Mouse (Mus musculus): Measurements from ENCODE around the gene Olfr315. TPM values are rescaled to one million over a fixed set of nuclear protein-coding genes. Genes with fewer than 3 reads are reported as not detected.
"Not testable (repeated sequence)": the region's sequence is repeated elsewhere in the genome, so short reads cannot be mapped to it uniquely, and the experiment has no call there.

Gene Olfr315
- total RNA-seq, 1 experiment from 2014 or later: not detected

- ATAC-seq (replicated peaks in 1 of 2; ENCODE audit: insufficient read depth in 1 of 2, low FRiP score in 2 of 2, low TSS enrichment in 1 of 2, low read depth in 1 of 2, poor library complexity in 2 of 2, severe bottlenecking in 2 of 2): no peak
These were observed 30.9 kb downstream of the Olfr315 start for GRCm38 (mm10) chr11:58803871-58804270.

GRCm38 (mm10) chr11:58804393-58804792 lies 31.4 kb downstream of the Olfr315 start:
- no peak for ATAC-seq (replicated peaks in 1 of 2; ENCODE audit: insufficient read depth in 1 of 2, low FRiP score in 2 of 2, low TSS enrichment in 1 of 2, low read depth in 1 of 2, poor library complexity in 2 of 2, severe bottlenecking in 2 of 2)

- ATAC-seq (replicated peaks in 1 of 2; ENCODE audit: insufficient read depth in 1 of 2, low FRiP score in 2 of 2, low TSS enrichment in 1 of 2, low read depth in 1 of 2, poor library complexity in 2 of 2, severe bottlenecking in 2 of 2): no peak
These were observed 39.0 kb downstream of the Olfr315 start for GRCm38 (mm10) chr11:58812001-58812400.

GRCm38 (mm10) chr11:58814700-58815099 lies 41.7 kb downstream of the Olfr315 start, which contains the start of gene Olfr313:
Gene Olfr313 (plus strand): TSS chr11:58815000.
- not testable (repeated sequence) for ATAC-seq (replicated peaks in 1 of 2; ENCODE audit: insufficient read depth in 1 of 2, low FRiP score in 2 of 2, low TSS enrichment in 1 of 2, low read depth in 1 of 2, poor library complexity in 2 of 2, severe bottlenecking in 2 of 2)

GRCm38 (mm10) chr11:58815676-58816075 lies 42.7 kb downstream of the Olfr315 start:
- no peak for ATAC-seq (replicated peaks in 1 of 2; ENCODE audit: insufficient read depth in 1 of 2, low FRiP score in 2 of 2, low TSS enrichment in 1 of 2, low read depth in 1 of 2, poor library complexity in 2 of 2, severe bottlenecking in 2 of 2)

- not testable (repeated sequence) for ATAC-seq (replicated peaks in 1 of 2; ENCODE audit: insufficient read depth in 1 of 2, low FRiP score in 2 of 2, low TSS enrichment in 1 of 2, low read depth in 1 of 2, poor library complexity in 2 of 2, severe bottlenecking in 2 of 2)
These were observed 55.9 kb downstream of the Olfr315 start, which contains the start of gene Olfr312 for GRCm38 (mm10) chr11:58828937-58829336. Gene Olfr312 (plus strand): TSS chr11:58829237.

GRCm38 (mm10) chr11:58829764-58830163 lies 56.8 kb downstream of the Olfr315 start:
- ATAC-seq (replicated peaks in 1 of 2; ENCODE audit: insufficient read depth in 1 of 2, low FRiP score in 2 of 2, low TSS enrichment in 1 of 2, low read depth in 1 of 2, poor library complexity in 2 of 2, severe bottlenecking in 2 of 2): no peak

Other genes starting within 250 kb of the Olfr315 start
- not detected in 2 replicates for gene Olfr330, start 238.4 kb upstream of the Olfr315 start, total RNA-seq (2017)
- not detected in 2 replicates for gene Olfr329-ps, start 226.8 kb upstream of the Olfr315 start, total RNA-seq (2017)
- gene Olfr328, start 217.6 kb upstream of the Olfr315 start, total RNA-seq (2017): not detected in 2 replicates
- not detected in 2 replicates for gene Olfr224, start 202.6 kb upstream of the Olfr315 start, total RNA-seq (2017)
- gene Olfr325, start 195.5 kb upstream of the Olfr315 start, total RNA-seq (2017): not detected in 2 replicates
- gene Olfr324, start 178.1 kb upstream of the Olfr315 start, total RNA-seq (2017): not detected in 2 replicates
- gene 2210407C18Rik, start 157.1 kb upstream of the Olfr315 start, total RNA-seq (2017): not detected in 2 replicates
- not detected in 2 replicates for gene Olfr323, start 142.7 kb upstream of the Olfr315 start, total RNA-seq (2017)
- 2.8 and 3.9 TPM in 2 replicates for gene Trim58, start 132.7 kb upstream of the Olfr315 start, total RNA-seq (2017)
- gene Olfr322, start 114.4 kb upstream of the Olfr315 start, total RNA-seq (2017): not detected in 2 replicates
- gene Olfr320, start 92.1 kb upstream of the Olfr315 start, total RNA-seq (2017): not detected in 2 replicates
- not detected in 2 replicates for gene Olfr319, start 74.0 kb upstream of the Olfr315 start, total RNA-seq (2017)
- gene Olfr318, start 49.2 kb upstream of the Olfr315 start, total RNA-seq (2017): not detected in 2 replicates
- not detected in 2 replicates for gene Olfr317, start 34.0 kb upstream of the Olfr315 start, total RNA-seq (2017)
- gene Olfr316, start 20.5 kb upstream of the Olfr315 start, total RNA-seq (2017): not detected in 2 replicates
- not detected in 2 replicates for gene Olfr314, start 9.8 kb downstream of the Olfr315 start, total RNA-seq (2017)
- not detected in 2 replicates for gene Fam183b, start 28.8 kb downstream of the Olfr315 start, total RNA-seq (2017)
- gene Olfr313, start 41.8 kb downstream of the Olfr315 start, total RNA-seq (2017): not detected in 2 replicates
- not detected in 2 replicates for gene Olfr312, start 56.0 kb downstream of the Olfr315 start, total RNA-seq (2017)
- gene Olfr311, start 66.1 kb downstream of the Olfr315 start, total RNA-seq (2017): not detected in 2 replicates
- gene Gm12258, start 74.0 kb downstream of the Olfr315 start, total RNA-seq (2017): 2.5 and 7.9 TPM in 2 replicates
- gene 2810021J22Rik, start 94.0 kb downstream of the Olfr315 start, total RNA-seq (2017): 1.7 and 1.9 TPM in 2 replicates
- gene Zfp39, start 131.0 kb downstream of the Olfr315 start, total RNA-seq (2017): 7.3 and 15.1 TPM in 2 replicates
- 0.50 and 4.1 TPM in 2 replicates for gene Btnl10, start 144.7 kb downstream of the Olfr315 start, total RNA-seq (2017)
- 82.1 and 83.1 TPM in 2 replicates for gene Rnf187, start 165.7 kb downstream of the Olfr315 start, total RNA-seq (2017)
- 2.0 and 4.1 TPM in 2 replicates for gene Hist3h2ba, start 175.7 kb downstream of the Olfr315 start, total RNA-seq (2017)
- gene Hist3h2a, start 181.5 kb downstream of the Olfr315 start, total RNA-seq (2017): 146 and 162 TPM in 2 replicates
- not detected in 2 replicates for gene Trim17, start 181.5 kb downstream of the Olfr315 start, total RNA-seq (2017)
- gene Trim11, start 204.9 kb downstream of the Olfr315 start, total RNA-seq (2017): 21.0 and 27.6 TPM in 2 replicates

Measured in hematopoietic stem cell, adult 5-6 weeks (primary cell).